Mouse (Mus musculus) C2C12 (cell line): ENCODE measurements around the gene Phyh. TPM values are rescaled to one million over a fixed set of nuclear protein-coding genes. Genes with fewer than 3 reads are reported as not detected.

Source experiments
- H3K27me3 ChIP-seq: one replicate; pipeline ENCODE4 v1.6.1; 2011; ENCODE audit not compliant: control insufficient read depth, insufficient read depth, insufficient read length
- H3K36me3 ChIP-seq: one replicate; pipeline ENCODE4 v1.6.1; 2011; ENCODE audit not compliant: control insufficient read depth, insufficient read depth
- H3K4me3 ChIP-seq: one replicate; pipeline ENCODE4 v1.5.1; 2011; ENCODE audit warnings: mild to moderate bottlenecking, control low read depth; ENCODE audit not compliant: poor library complexity, insufficient read depth, severe bottlenecking
- H3K79me2 ChIP-seq: one replicate; pipeline ENCODE4 v1.6.1; 2011; ENCODE audit not compliant: control insufficient read depth, insufficient read depth
- H3K79me3 ChIP-seq: one replicate; pipeline ENCODE4 v1.6.1; 2011; ENCODE audit warnings: low read depth, control low read depth
- H3ac ChIP-seq: one replicate; pipeline ENCODE3; 2011; ENCODE audit warnings: low read depth; ENCODE audit not compliant: control insufficient read depth, insufficient read length
- CEBPB ChIP-seq: IDR thresholded peaks from one replicate; pipeline ENCODE4 v1.6.1; 2011; ENCODE audit warnings: low read depth, mild to moderate bottlenecking, control low read depth, moderate library complexity
- CTCF ChIP-seq: IDR thresholded peaks from one replicate; pipeline ENCODE4 v1.5.1; 2011; ENCODE audit not compliant: control insufficient read depth, insufficient read depth, insufficient read length
- FOSL1 ChIP-seq: IDR thresholded peaks from one replicate; pipeline ENCODE4 v1.8.0; 2011; ENCODE audit warnings: mild to moderate bottlenecking, low read length; ENCODE audit not compliant: poor library complexity, insufficient read depth, severe bottlenecking
- MAX ChIP-seq: IDR thresholded peaks from one replicate; pipeline ENCODE4 v1.6.1; 2011; ENCODE audit warnings: mild to moderate bottlenecking, control low read depth
- MYOD1 ChIP-seq: IDR thresholded peaks from one replicate; pipeline ENCODE4 v1.6.1; 2011; ENCODE audit warnings: low read depth; ENCODE audit not compliant: control insufficient read depth, insufficient read length
- MYOG ChIP-seq: IDR thresholded peaks from one replicate; pipeline ENCODE4 v1.6.1; 2011; ENCODE audit not compliant: control insufficient read depth, insufficient read length; ENCODE audit errors: extremely low read depth
- USF1 ChIP-seq: IDR thresholded peaks from one replicate; pipeline ENCODE4 v1.6.1; 2011; ENCODE audit warnings: low read depth, mild to moderate bottlenecking, control low read depth, moderate library complexity
- polyA plus RNA-seq: library from polyadenylated mRNA; unstranded; fragments of >200 nt; fragmentation: generic; extraction: Trizol; gene quantifications from one replicate; pipeline ENCODE4 v1.2.1, GENCODE M21; 2012; ENCODE audit warnings: missing spikeins

Gene Phyh
- polyA plus RNA-seq, 1 experiment = 5.9 TPM

- Histone ChIP-seq H3K27me3 (no peaks in the 10 kb centered on the region), H3K36me3 (peaks cover 93% of the 10 kb centered on the region), H3K79me3 (peaks cover 9% of the 10 kb centered on the region), H3K79me2 (peaks cover 39% of the 10 kb centered on the region), H3K4me3 (no peak overlapping the region), H3ac (no peak overlapping the region)
- TF ChIP-seq MYOG = no peak
- no peak for TF ChIP-seq CTCF
- no peak for TF ChIP-seq FOSL1
- TF ChIP-seq MAX = no peak
- no peak for TF ChIP-seq MYOD1
- no peak for TF ChIP-seq CEBPB
Measured at GRCm38 (mm10) chr2:4896970-4897369, 21.8 kb upstream of the Phyh start.

- Histone ChIP-seq H3K27me3 (no peaks in the 10 kb centered on the region), H3K36me3 (peaks cover 84% of the 10 kb centered on the region), H3ac (no peak overlapping the region), H3K79me3 (peaks cover 3% of the 10 kb centered on the region), H3K79me2 (peaks cover 7% of the 10 kb centered on the region), H3K4me3 (no peak overlapping the region)
- no peak for TF ChIP-seq FOSL1
- TF ChIP-seq CTCF = no peak
- TF ChIP-seq MAX = no peak
- TF ChIP-seq CEBPB = no peak
- no peak for TF ChIP-seq USF1
- no peak for TF ChIP-seq MYOG
- no peak for TF ChIP-seq MYOD1
Measured at GRCm38 (mm10) chr2:4900624-4901023, 18.2 kb upstream of the Phyh start.

- Histone ChIP-seq H3K27me3 (no peaks in the 10 kb centered on the region), H3K4me3 (no peak overlapping the region), H3K79me3 (peaks cover 3% of the 10 kb centered on the region), H3ac (no peak overlapping the region), H3K36me3 (peaks cover 86% of the 10 kb centered on the region), H3K79me2 (peaks cover 2% of the 10 kb centered on the region)
- TF ChIP-seq MAX (no peak), MYOG (no peak)
Measured at GRCm38 (mm10) chr2:4902346-4902745, 16.5 kb upstream of the Phyh start.

GRCm38 (mm10) chr2:4907120-4907519 lies 11.7 kb upstream of the Phyh start:
- Histone ChIP-seq H3K4me3 (no peak overlapping the region), H3K27me3 (no peaks in the 10 kb centered on the region), H3K79me2 (no peaks in the 10 kb centered on the region), H3K79me3 (peaks cover 2% of the 10 kb centered on the region), H3K36me3 (peaks cover 61% of the 10 kb centered on the region), H3ac (no peak overlapping the region)
- TF ChIP-seq FOSL1 (no peak), MYOG (no peak), CTCF (no peak), USF1 (no peak)

- Histone ChIP-seq H3K36me3 (peaks cover 57% of the 10 kb centered on the region), H3K79me2 (no peaks in the 10 kb centered on the region), H3ac (no peak overlapping the region)
Measured at GRCm38 (mm10) chr2:4907916-4908315, 10.9 kb upstream of the Phyh start.

GRCm38 (mm10) chr2:4908771-4909315 lies 10.0 kb upstream of the Phyh start:
- TF ChIP-seq CEBPB (no peak), FOSL1 (no peak), USF1 (no peak), CTCF (no peak), MYOG (no peak), MAX (no peak), MYOD1 (no peak)
- Histone ChIP-seq H3K79me3 (no peaks in the 10 kb centered on the region), H3K79me2 (no peaks in the 10 kb centered on the region), H3K4me3 (no peak overlapping the region), H3K36me3 (peaks cover 50% of the 10 kb centered on the region), H3ac (no peak overlapping the region), H3K27me3 (no peaks in the 10 kb centered on the region)

More at GRCm38 (mm10) chr2:4907916-4908315, 10.9 kb upstream of the Phyh start:
- no peak overlapping the region for H3K4me3 ChIP-seq
- H3K79me3 ChIP-seq = no peaks in the 10 kb centered on the region
- H3K27me3 ChIP-seq = no peaks in the 10 kb centered on the region
- no peak for TF ChIP-seq CTCF
- no peak for TF ChIP-seq MAX
- no peak for TF ChIP-seq CEBPB
- no peak for TF ChIP-seq MYOG
- TF ChIP-seq USF1 = no peak
- no peak for TF ChIP-seq FOSL1
- TF ChIP-seq MYOD1 = no peak
